Mouse (Mus musculus) lung, embryonic 14.5 days (tissue): ENCODE data around the gene Rac2. TPM values are rescaled to one million over a fixed set of nuclear protein-coding genes. Genes with fewer than 3 reads are reported as not detected.
A peak's percentile ranks its signal among the peaks of the same experiment; 100 is the strongest.

Experiments used
- ATAC-seq: fragments of 200-750 bp; cut with Nextera tagmentation; 2 replicates; pipeline ENCODE4 v1.8.0; 2017; ENCODE audit warnings: mild to moderate bottlenecking, moderate TSS enrichment, moderate library complexity; ENCODE audit not compliant: insufficient read depth
- DNase-seq: peaks from one replicate; pipeline ENCODE4 v3.0.0-alpha.2; 2015
- H3K27ac ChIP-seq: fragments of 300-500 bp; sonication (generic); 2 replicates; pipeline ENCODE4 v1.5.1; 2014; ENCODE audit warnings: low read depth, mild to moderate bottlenecking, moderate library complexity
- H3K27me3 ChIP-seq: fragments of 300-500 bp; sonication (generic); 2 replicates; pipeline ENCODE4 v1.6.1; 2014; ENCODE audit warnings: low read length, control low read depth; ENCODE audit not compliant: insufficient read depth
- H3K36me3 ChIP-seq: fragments of 300-500 bp; sonication (generic); 2 replicates; pipeline ENCODE4 v1.6.1; 2014; ENCODE audit warnings: control low read depth; ENCODE audit not compliant: insufficient read depth
- H3K4me1 ChIP-seq: fragments of 300-500 bp; sonication (generic); 2 replicates; pipeline ENCODE4 v1.6.1; 2014; ENCODE audit warnings: antibody characterized with exemption, control low read depth; ENCODE audit not compliant: insufficient read depth
- H3K4me2 ChIP-seq: fragments of 300-500 bp; sonication (generic); 2 replicates; pipeline ENCODE4 v1.6.1; 2014; ENCODE audit warnings: mild to moderate bottlenecking
- H3K4me3 ChIP-seq: fragments of 300-500 bp; sonication (generic); 2 replicates; pipeline ENCODE4 v1.5.1; 2014; ENCODE audit warnings: low read depth, low read length
- H3K9ac ChIP-seq: fragments of 300-500 bp; sonication (generic); 2 replicates; pipeline ENCODE4 v1.6.1; 2014
- H3K9me3 ChIP-seq: fragments of 300-500 bp; sonication (generic); 2 replicates; pipeline ENCODE4 v1.6.1; 2016; ENCODE audit warnings: low read depth, low read length, control low read depth
- CTCF ChIP-seq: IDR thresholded peaks from 2 replicates; pipeline ENCODE4 v1.5.1; 2016; ENCODE audit warnings: antibody characterized with exemption, low read depth
- WGBS: fragments of 180-500 bp; shearing (Covaris S2); extraction: QIAGEN DNeasy Blood & Tissue Kit; methylation state at CpG from one replicate; pipeline ENCODE4 v1.1.7; 2014; 5-methylcytosine and 5-hydroxymethylcytosine counted together
- polyA plus RNA-seq: library from polyadenylated mRNA; unstranded; fragments of >200 nt; fragmentation: Nextera tagmentation; extraction: Ambion mirVana; gene quantifications from 2 replicates; pipeline ENCODE4 v1.2.1, GENCODE M21; 2014

The Rac2 gene
- polyA plus RNA-seq, 1 experiment from 2014 or later, result 12.2 TPM

DNA sequence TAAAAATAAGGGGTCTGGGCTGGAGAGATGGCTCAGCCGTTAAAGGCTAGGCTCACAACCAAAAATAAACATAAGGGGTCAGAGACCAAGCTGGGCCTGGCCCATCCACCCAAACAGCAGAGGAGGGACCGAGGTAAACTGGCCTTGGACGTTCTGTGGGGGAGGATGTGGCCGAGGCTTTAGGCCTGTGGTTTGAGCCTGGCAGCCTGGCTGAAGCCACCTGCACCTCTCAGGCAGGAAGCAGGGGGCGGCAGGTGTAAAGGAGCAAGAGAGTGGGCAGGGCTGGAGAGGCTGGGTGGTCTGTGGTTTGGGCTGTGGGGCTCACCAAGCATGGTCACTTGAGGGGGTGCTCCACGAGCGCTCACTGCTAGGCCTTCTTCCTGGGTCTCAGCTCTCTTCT lies 60.6 kb downstream of the Rac2 start:
- no peak overlapping the region for H3K4me3 ChIP-seq
- WGBS, result 52% methylated on average over 7 of the region's 7 CpGs
- H3K4me1 ChIP-seq, result 0 out of 2 replicates have a peak, but pooled peaks cover 3% of the 10 kb centered on the region
- H3K9ac ChIP-seq, result no peak overlapping the region
- DNase-seq, result no peak
- no peak for ATAC-seq
- H3K36me3 ChIP-seq, result no peaks in the 10 kb centered on the region
- H3K9me3 ChIP-seq, result no peaks in the 10 kb centered on the region
- no peak for TF ChIP-seq CTCF
- no peaks in the 10 kb centered on the region for H3K27me3 ChIP-seq
- H3K4me2 ChIP-seq, result no peak overlapping the region
- H3K27ac ChIP-seq, result no peak overlapping the region

- 0 out of 2 replicates have a peak, but pooled peaks cover 3% of the 10 kb centered on the region for H3K4me1 ChIP-seq
- WGBS, result 80% methylated on average over 6 of the region's 6 CpGs
- TF ChIP-seq CTCF, result no peak
- H3K27me3 ChIP-seq, result no peaks in the 10 kb centered on the region
- no peaks in the 10 kb centered on the region for H3K36me3 ChIP-seq
- ATAC-seq (no peak), DNase-seq (no peak)
- H3K9ac ChIP-seq, result peak overlapping the region; percentile 2; the same call in 1 of the 2 replicates
- no peak overlapping the region for H3K27ac ChIP-seq
- no peak overlapping the region for H3K4me2 ChIP-seq
- no peaks in the 10 kb centered on the region for H3K9me3 ChIP-seq
- no peak overlapping the region for H3K4me3 ChIP-seq
Observed at GRCm38 (mm10) chr15:78510736-78511135, 61.8 kb downstream of the Rac2 start.

DNA sequence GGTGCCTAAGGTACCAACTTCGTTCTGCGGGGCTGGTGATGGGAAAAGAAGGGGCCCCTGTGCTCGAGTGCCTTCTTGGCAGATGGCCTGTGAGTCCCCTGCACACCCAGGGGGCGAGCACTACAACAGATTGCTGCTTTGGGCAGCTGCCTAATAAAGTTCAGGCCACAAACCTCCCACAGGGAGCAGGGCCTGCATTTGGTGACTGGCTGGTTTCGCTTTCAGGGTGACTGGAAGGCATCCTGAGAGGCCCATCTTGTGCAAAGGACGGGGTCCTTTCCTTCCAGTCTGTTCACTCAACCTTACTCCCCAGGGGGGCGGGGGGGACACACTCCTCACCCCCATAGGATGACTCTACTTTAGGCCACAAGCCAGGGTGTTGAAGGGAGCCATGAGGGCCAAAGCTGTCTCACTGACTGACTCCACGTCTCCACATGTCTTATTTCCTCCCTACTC lies 62.4 kb downstream of the Rac2 start:
- DNase-seq (no peak), ATAC-seq (no peak)
- Histone ChIP-seq H3K4me3 (no peak overlapping the region), H3K27me3 (no peaks in the 10 kb centered on the region), H3K9me3 (no peaks in the 10 kb centered on the region), H3K4me1 (0 out of 2 replicates have a peak, but pooled peaks cover 3% of the 10 kb centered on the region), H3K36me3 (no peaks in the 10 kb centered on the region), H3K4me2 (no peak overlapping the region), H3K9ac (no peak overlapping the region; the same call in 1 of the 2 replicates), H3K27ac (peak overlapping the region; percentile 24; the same call in 1 of the 2 replicates)
- 65% methylated on average over 8 of the region's 8 CpGs for WGBS
- TF ChIP-seq CTCF, result no peak

DNA sequence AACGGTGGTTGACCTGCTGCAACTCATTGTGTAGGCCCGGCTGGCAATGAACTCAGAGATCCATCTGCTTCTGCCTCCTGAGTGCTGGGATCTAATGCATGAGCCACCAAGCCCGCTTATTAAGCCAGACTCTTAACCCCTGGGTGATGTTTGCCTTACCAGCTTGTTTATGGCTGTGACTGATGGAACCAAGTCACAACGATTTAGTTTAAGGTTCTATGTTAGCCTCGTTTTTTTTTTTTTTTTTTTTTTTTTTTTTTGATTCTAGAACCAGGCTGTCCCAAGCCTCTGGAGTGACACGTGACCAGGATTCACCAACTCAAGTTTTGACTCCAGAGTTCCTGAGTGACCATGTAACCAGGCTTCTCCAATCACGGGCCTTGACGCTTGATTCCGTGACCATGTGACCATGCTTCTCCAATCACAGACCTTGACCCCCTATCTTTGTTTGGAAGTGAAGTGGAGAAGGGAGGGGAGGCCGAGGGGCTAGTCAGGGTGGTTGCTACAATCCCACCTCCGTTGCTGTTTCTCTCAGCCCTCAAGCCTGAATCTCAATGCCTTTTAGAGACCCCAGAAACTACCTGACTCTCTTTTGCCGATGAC lies 63.2 kb downstream of the Rac2 start:
- H3K27ac ChIP-seq, result no peak overlapping the region
- WGBS, result 41% methylated on average over 12 of the region's 12 CpGs
- H3K27me3 ChIP-seq, result no peaks in the 10 kb centered on the region
- H3K4me3 ChIP-seq, result no peak overlapping the region
- ATAC-seq (peak; percentile 41; the same call in 1 of the 2 replicates), DNase-seq (peak; percentile 56)
- no peaks in the 10 kb centered on the region for H3K36me3 ChIP-seq
- H3K9ac ChIP-seq, result peak overlapping the region; percentile 29; the same call in 1 of the 2 replicates
- 0 out of 2 replicates have a peak, but pooled peaks cover 3% of the 10 kb centered on the region for H3K4me1 ChIP-seq
- no peaks in the 10 kb centered on the region for H3K9me3 ChIP-seq
- no peak for TF ChIP-seq CTCF
- no peak overlapping the region for H3K4me2 ChIP-seq

Other genes starting within 250 kb of the Rac2 start
- 2.2 and 2.6 TPM in 2 replicates for gene Csf2rb, start 247.0 kb downstream of the Rac2 start, polyA plus RNA-seq
- gene Tex33, start 176.9 kb downstream of the Rac2 start, polyA plus RNA-seq, result not detected in 2 replicates
- 51.9 and 53.5 TPM in 2 replicates for gene Tst, start 166.9 kb downstream of the Rac2 start, polyA plus RNA-seq
- 3.3 and 3.5 TPM in 2 replicates for gene Mpst, start 166.4 kb downstream of the Rac2 start, polyA plus RNA-seq
- gene Kctd17, start 144.2 kb downstream of the Rac2 start, polyA plus RNA-seq, result 51.8 and 53.9 TPM in 2 replicates
- gene Tmprss6, start 104.1 kb downstream of the Rac2 start, polyA plus RNA-seq, result 0.18 and 0.37 TPM in 2 replicates
- 0.12 TPM in 1 of 2 replicates, not detected in the other for gene Il2rb, start 77.5 kb downstream of the Rac2 start, polyA plus RNA-seq
- 39.8 and 40.7 TPM in 2 replicates for gene C1qtnf6, start 41.4 kb downstream of the Rac2 start, polyA plus RNA-seq
- 0.08 TPM in 1 of 2 replicates, not detected in the other for gene Sstr3, start 28.1 kb downstream of the Rac2 start, polyA plus RNA-seq
- gene Cyth4, start 24.3 kb upstream of the Rac2 start, polyA plus RNA-seq, result 4.2 and 4.9 TPM in 2 replicates
- gene Elfn2, start 146.0 kb upstream of the Rac2 start, polyA plus RNA-seq, result 0.03 and 0.08 TPM in 2 replicates
- gene Mfng, start 200.7 kb upstream of the Rac2 start, polyA plus RNA-seq, result 28.7 and 34.3 TPM in 2 replicates
- gene Card10, start 230.3 kb upstream of the Rac2 start, polyA plus RNA-seq, result 7.8 and 8.5 TPM in 2 replicates